Mouse (Mus musculus) pancreas, adult 10 weeks (tissue): Measurements from ENCODE around the gene Gdi1. TPM values are rescaled to one million over a fixed set of nuclear protein-coding genes. Genes with fewer than 3 reads are reported as not detected.

Source experiments
- polyA plus RNA-seq: library from polyadenylated mRNA; stranded (reverse); fragments of 350-450 nt; fragmentation: Illumina TruSeq; extraction: RNeasy Lipid Tissue Mini Kit (QIAGEN cat#74804); gene quantifications from one replicate; pipeline ENCODE4 v1.2.3, GENCODE M21; 2015; ENCODE audit warnings: low read depth, low replicate concordance; ENCODE audit not compliant: insufficient read depth

Gdi1 gene
- polyA plus RNA-seq = 86.4 TPM

GRCm38 (mm10) chrX:74304867-74305700 is at the start of gene Gdi1:
Gene Gdi1, plus strand, starts transcription at chrX:74304998.

GRCm38 (mm10) chrX:74270062-74270901 is 34.5 kb upstream of the Gdi1 start, which contains the start of gene Rpl10:
Gene Rpl10, plus strand, starts transcription at chrX:74270812.

GRCm38 (mm10) chrX:74281732-74282394 is 22.9 kb upstream of the Gdi1 start, which contains the start of the genes Taz and Dnase1l1:
Gene Taz, plus strand, starts transcription at chrX:74281912.
Gene Dnase1l1, minus strand, starts transcription at chrX:74282337.

GRCm38 (mm10) chrX:74296538-74297448 is 8.0 kb upstream of the Gdi1 start, which contains the start of gene Atp6ap1:
Gene Atp6ap1, plus strand, starts transcription at chrX:74297097.

GRCm38 (mm10) chrX:74312540-74313464 is 8.0 kb downstream of the Gdi1 start, which contains the start of gene Fam50a:
Gene Fam50a, plus strand, starts transcription at chrX:74313033.

GRCm38 (mm10) chrX:74328725-74329161 is 23.9 kb downstream of the Gdi1 start, which contains the start of gene Plxna3:
Gene Plxna3, plus strand, starts transcription at chrX:74329066.

GRCm38 (mm10) chrX:74353467-74353770 is 48.6 kb downstream of the Gdi1 start, which contains the start of gene Lage3:
Gene Lage3, minus strand, starts transcription at chrX:74353618.

Other genes with a start within 250 kb of the Gdi1 start
- not detected for gene Opn1mw, start 177.5 kb upstream of the Gdi1 start, polyA plus RNA-seq
- gene Mecp2, start 169.6 kb upstream of the Gdi1 start, polyA plus RNA-seq = 3.3 TPM
- gene Tex28, start 137.2 kb upstream of the Gdi1 start, polyA plus RNA-seq = not detected
- gene Tktl1, start 127.7 kb upstream of the Gdi1 start, polyA plus RNA-seq = not detected
- gene Flna, start 55.2 kb upstream of the Gdi1 start, polyA plus RNA-seq = 119 TPM
- 12.8 TPM for gene Emd, start 50.3 kb upstream of the Gdi1 start, polyA plus RNA-seq
- 938 TPM for gene Rpl10, start 34.2 kb upstream of the Gdi1 start, polyA plus RNA-seq
- gene Taz, start 23.1 kb upstream of the Gdi1 start, polyA plus RNA-seq = 37.4 TPM
- 7.3 TPM for gene Dnase1l1, start 22.7 kb upstream of the Gdi1 start, polyA plus RNA-seq
- gene Atp6ap1, start 7.9 kb upstream of the Gdi1 start, polyA plus RNA-seq = 46.8 TPM
- 17.2 TPM for gene Fam50a, start 8.0 kb downstream of the Gdi1 start, polyA plus RNA-seq
- gene Plxna3, start 24.1 kb downstream of the Gdi1 start, polyA plus RNA-seq = 3.5 TPM
- 17.9 TPM for gene Lage3, start 48.6 kb downstream of the Gdi1 start, polyA plus RNA-seq
- gene Ubl4a, start 68.2 kb downstream of the Gdi1 start, polyA plus RNA-seq = 11.5 TPM
- 4.0 TPM for gene Slc10a3, start 68.4 kb downstream of the Gdi1 start, polyA plus RNA-seq
- 10.2 TPM for gene Fam3a, start 88.3 kb downstream of the Gdi1 start, polyA plus RNA-seq
- gene Ikbkg, start 88.3 kb downstream of the Gdi1 start, polyA plus RNA-seq = 3.8 TPM
- 6.2 TPM for gene G6pdx, start 124.2 kb downstream of the Gdi1 start, polyA plus RNA-seq
- gene Gm6880, start 176.4 kb downstream of the Gdi1 start, polyA plus RNA-seq = not detected